22 mouse cellular contexts compared by ENCODE assay signal in the genomic region with DNA sequence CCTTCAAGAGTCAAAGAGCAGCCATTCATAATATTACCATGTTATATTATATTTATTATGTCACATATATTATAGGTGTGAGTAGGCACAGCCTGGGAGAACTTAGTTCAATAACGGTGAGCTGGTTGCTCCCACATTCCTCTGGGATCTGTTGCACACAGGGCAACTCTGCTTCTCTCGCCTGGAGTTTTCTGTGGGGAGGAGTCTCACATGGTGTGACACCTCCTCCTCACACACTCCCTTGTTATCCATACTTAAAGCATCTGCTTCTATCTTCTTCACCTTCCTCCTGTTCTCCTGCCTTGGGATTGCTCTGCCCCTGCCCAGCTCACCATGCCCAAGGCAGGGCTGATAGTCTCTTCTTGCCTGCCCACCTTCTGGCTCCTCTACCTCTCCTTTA. TPM values are rescaled to one million over a fixed set of nuclear protein-coding genes. Genes with fewer than 3 reads are reported as not detected.
"Had no signal": no experiment of that assay in that cellular context is flagged by ENCODE, and none has a peak within 500 bp of the region (broad histone marks: within the 10 kb centered on the region; RNA-seq: fewer than 3 reads in every experiment).

No protein-coding gene starts in this region.

- ATAC-seq: liver, embryonic 12.5 days; midbrain, embryonic 16.5 days had no signal

- H3K27me3 ChIP-seq: liver, embryonic 12.5 days; midbrain, embryonic 12.5 days; neural tube, embryonic 13.5 days; neural tube, embryonic 15.5 days; stomach, embryonic 15.5 days had no signal

- H3K27ac ChIP-seq: liver, embryonic 12.5 days; liver, embryonic 14.5 days; midbrain, embryonic 10.5 days; midbrain, embryonic 12.5 days; neural tube, embryonic 13.5 days; neural tube, embryonic 15.5 days; stomach, embryonic 15.5 days; stomach, postnatal 0 days had no signal

- DNase-seq: lung, embryonic 14.5 days; lung, postnatal 14 days; lung, postnatal 36 days; midbrain, embryonic 14.5 days; retina, postnatal 1 day; right cerebral cortex, postnatal 14 days; right cerebral cortex, postnatal 4 days; thymus, adult 2 months; thymus, postnatal 25 days; thymus, postnatal 4 days had no signal

- H3K4me1 ChIP-seq: midbrain, embryonic 10.5 days; midbrain, embryonic 12.5 days; neural tube, embryonic 13.5 days; neural tube, embryonic 15.5 days; stomach, embryonic 15.5 days had no signal

- H3K9ac ChIP-seq: liver, embryonic 12.5 days; liver, embryonic 14.5 days; lung, embryonic 14.5 days; midbrain, embryonic 12.5 days; neural tube, embryonic 13.5 days; neural tube, embryonic 15.5 days; stomach, embryonic 15.5 days had no signal

- H3K9me3 ChIP-seq: liver, embryonic 12.5 days; midbrain, embryonic 10.5 days; midbrain, embryonic 12.5 days; neural tube, embryonic 13.5 days; neural tube, embryonic 15.5 days; stomach, embryonic 15.5 days had no signal

- H3K4me2 ChIP-seq: liver, embryonic 12.5 days; lung, embryonic 14.5 days; midbrain, embryonic 12.5 days; neural tube, embryonic 13.5 days; neural tube, embryonic 15.5 days; stomach, embryonic 15.5 days had no signal

- H3K4me3 ChIP-seq: liver, embryonic 12.5 days; midbrain, embryonic 10.5 days; midbrain, embryonic 12.5 days; myocyte; neural tube, embryonic 13.5 days; neural tube, embryonic 15.5 days; stomach, embryonic 15.5 days had no signal

RNA-seq across cellular contexts. Expression of a gene that starts 23.7 kb away (rescaled TPM):
- polyA plus RNA-seq: midbrain, embryonic 12.5 days; midbrain, embryonic 14.5 days; midbrain, embryonic 16.5 days; myocyte; neural tube, embryonic 13.5 days; small intestine, adult 2 months; stomach, embryonic 15.5 days; stomach, postnatal 0 days; urinary bladder, adult 2 months had no signal
